Mouse (Mus musculus) small intestine, adult 2 months (tissue): ENCODE results near the gene Enpp5.

Experiments
- CTCF ChIP-seq: fragments of 200-500 bp; IDR thresholded peaks from 2 replicates; pipeline ENCODE4 v1.5.1; 2012; ENCODE audit warnings: low read depth, mild to moderate bottlenecking, control low read depth, inconsistent platforms, low read length, moderate library complexity, mixed read lengths; ENCODE audit not compliant: insufficient replicate concordance, insufficient read length; ENCODE audit errors: extremely low read depth
- POLR2A ChIP-seq: fragments of 200-500 bp; IDR thresholded peaks from 2 replicates; pipeline ENCODE4 v1.6.1; 2012; ENCODE audit warnings: low read depth, mild to moderate bottlenecking, control low read depth, inconsistent platforms, low read length, moderate library complexity

- TF ChIP-seq CTCF (no peak), POLR2A (peak; percentile 20; the same call in 1 of the 2 replicates)
Measured at GRCm38 (mm10) chr17:44078631-44079350, at the start of gene Enpp5.
